Mouse (Mus musculus) neural tube, embryonic 12.5 days (tissue): Measurements from ENCODE around the gene Gga3. TPM values are rescaled to one million over a fixed set of nuclear protein-coding genes. Genes with fewer than 3 reads are reported as not detected.
"Not testable (repeated sequence)": the region's sequence is repeated elsewhere in the genome, so short reads cannot be mapped to it uniquely, and the experiment has no call there.

Experiments used
- ATAC-seq: fragments of 200-750 bp; cut with Nextera tagmentation; 2 replicates; pipeline ENCODE4 v1.8.0; 2017; ENCODE audit warnings: low read depth, mild to moderate bottlenecking, moderate TSS enrichment, moderate library complexity; ENCODE audit not compliant: low FRiP score
- H3K27ac ChIP-seq: fragments of 300-500 bp; sonication (generic); 2 replicates; pipeline ENCODE4 v1.5.1; 2016
- H3K27me3 ChIP-seq: fragments of 300-500 bp; sonication (generic); replicated peaks from 2 replicates; pipeline ENCODE4 v1.6.1; 2016; ENCODE audit warnings: mild to moderate bottlenecking
- H3K36me3 ChIP-seq: fragments of 300-500 bp; sonication (generic); 2 replicates; pipeline ENCODE4 v1.6.1; 2016; ENCODE audit warnings: mild to moderate bottlenecking
- H3K4me1 ChIP-seq: fragments of 300-500 bp; sonication (generic); 2 replicates; pipeline ENCODE4 v1.6.1; 2016
- H3K4me2 ChIP-seq: fragments of 300-500 bp; sonication (generic); replicated peaks from 2 replicates; pipeline ENCODE4 v1.6.1; 2016; ENCODE audit warnings: mild to moderate bottlenecking
- H3K4me3 ChIP-seq: fragments of 300-500 bp; sonication (generic); 2 replicates; pipeline ENCODE4 v1.5.1; 2016
- H3K9ac ChIP-seq: fragments of 300-500 bp; sonication (generic); 2 replicates; pipeline ENCODE4 v1.6.1; 2016; ENCODE audit warnings: mild to moderate bottlenecking
- H3K9me3 ChIP-seq: fragments of 300-500 bp; sonication (generic); 2 replicates; pipeline ENCODE4 v1.6.1; 2016; ENCODE audit warnings: mild to moderate bottlenecking
- WGBS: fragments of 180-500 bp; shearing (Covaris S2); methylation state at CpG from one replicate; pipeline ENCODE4 v1.1.7; 2016; 5-methylcytosine and 5-hydroxymethylcytosine counted together
- polyA plus RNA-seq: library from polyadenylated mRNA; unstranded; fragments of >200 nt; fragmentation: Nextera tagmentation; extraction: Ambion mirVana; gene quantifications from 2 replicates; pipeline ENCODE4 v1.2.1, GENCODE M21; 2016

Gene Gga3
- polyA plus RNA-seq, result 33.7 and 38.5 TPM in 2 replicates

DNA sequence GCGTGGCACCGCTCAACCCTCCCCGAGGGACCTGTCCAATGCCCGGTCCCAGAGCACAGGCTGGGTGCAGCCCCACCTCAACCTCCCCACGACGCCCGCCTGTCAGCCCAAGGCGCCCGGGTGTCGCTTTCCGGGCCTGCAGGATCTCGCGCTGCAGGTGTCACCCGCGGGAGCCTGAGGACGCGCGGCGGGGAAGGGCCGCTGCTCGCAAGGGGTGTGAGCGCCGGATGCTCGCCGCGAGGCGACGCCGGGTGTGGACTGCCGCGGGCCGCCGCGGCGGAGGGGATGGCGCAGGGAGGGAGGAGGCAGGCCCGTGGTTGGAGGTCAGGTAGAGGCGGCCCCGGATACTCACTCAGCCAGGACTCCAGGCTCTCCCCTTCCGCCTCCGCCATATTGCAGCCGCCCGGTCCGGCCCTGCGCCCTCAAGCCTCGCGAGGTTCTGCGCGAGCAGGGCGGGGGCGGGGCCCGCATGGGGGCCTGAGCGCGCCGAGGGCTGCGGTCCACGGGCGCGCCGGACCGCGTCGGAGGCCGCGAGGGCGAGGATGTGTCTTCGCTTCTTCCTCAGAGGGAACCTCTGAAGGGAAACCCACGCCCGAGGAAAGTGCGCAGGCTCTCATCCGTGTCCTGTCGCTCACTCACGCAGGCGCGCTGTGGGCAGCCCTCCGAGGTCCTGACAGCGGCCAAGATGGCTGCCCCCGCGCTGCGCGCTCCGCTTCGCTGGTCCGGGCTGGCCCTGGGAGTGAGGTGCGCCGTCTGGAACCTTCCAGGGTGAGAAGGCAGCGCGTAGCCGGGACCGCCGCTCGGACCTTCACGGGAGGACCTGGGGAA, at the start of gene Gga3, which contains the start of gene Mrps7:
Gene Gga3 (minus strand): TSS at position 576 of the 828 bp plus-strand sequence.
Gene Mrps7 (plus strand): TSS at position 450 of the 828 bp plus-strand sequence.
- H3K36me3 ChIP-seq, result peaks cover 32% of the 10 kb centered on the region
- under 1% methylated on average over 92 of the region's 93 CpGs for WGBS
- ATAC-seq, result peak; percentile 96
- peak within 1 kb of the TSS; percentile 91 for H3K4me3 ChIP-seq
- peak within 1 kb of the TSS; percentile 95 for H3K4me2 ChIP-seq
- H3K9ac ChIP-seq, result peak within 1 kb of the TSS; percentile 95
- H3K9me3 ChIP-seq, result no peaks in the 10 kb centered on the region
- H3K27me3 ChIP-seq, result no peaks in the 10 kb centered on the region
- peak within 1 kb of the TSS; percentile 74 for H3K27ac ChIP-seq
- H3K4me1 ChIP-seq, result peaks cover 25% of the 10 kb centered on the region

DNA sequence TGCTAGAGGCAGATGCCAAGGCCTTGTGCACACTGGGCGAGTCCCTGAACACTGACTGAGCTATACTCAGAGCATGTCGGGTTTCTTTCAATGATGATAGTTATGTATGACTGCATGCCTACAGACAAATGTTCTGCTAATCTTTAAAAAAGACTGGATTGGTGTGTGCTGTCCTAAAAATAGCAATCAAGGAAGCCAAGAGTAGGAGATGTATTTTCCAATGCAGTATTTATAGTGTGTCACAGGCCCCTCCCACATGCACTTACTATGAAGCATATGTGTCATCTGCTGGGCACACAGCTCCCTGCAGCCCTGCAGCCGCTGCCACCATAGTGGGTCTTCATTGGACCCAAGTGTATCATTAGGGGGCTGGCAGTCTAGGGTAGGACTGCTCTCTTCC, 49.3 kb upstream of the Gga3 start:
- Histone ChIP-seq H3K4me3 (no peak overlapping the region), H3K9me3 (no peaks in the 10 kb centered on the region), H3K9ac (no peak overlapping the region), H3K27me3 (no peaks in the 10 kb centered on the region), H3K36me3 (peaks cover 34% of the 10 kb centered on the region), H3K27ac (no peak overlapping the region), H3K4me2 (no peak overlapping the region), H3K4me1 (no peaks in the 10 kb centered on the region)
- no peak for ATAC-seq
- 90% methylated on average over 3 of the region's 3 CpGs for WGBS

DNA sequence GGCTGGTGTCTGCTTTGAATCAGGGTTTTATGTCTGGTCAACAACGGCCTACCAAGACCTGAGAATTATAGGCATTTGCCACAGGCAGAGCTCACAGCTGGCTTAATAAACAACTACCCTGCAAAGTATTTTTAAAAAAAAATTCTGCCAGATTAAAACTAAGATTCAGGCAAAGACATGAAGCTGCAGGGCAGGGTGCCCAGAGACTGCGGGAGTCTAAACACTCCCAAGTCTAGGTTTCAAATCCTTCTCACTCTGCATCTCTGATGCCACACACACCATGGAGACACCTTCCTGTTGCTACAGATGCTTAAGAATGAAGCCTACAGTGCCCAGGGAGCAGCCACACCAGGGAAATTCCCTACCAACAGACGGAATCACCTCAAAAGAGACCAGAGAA, 47.8 kb upstream of the Gga3 start:
- Histone ChIP-seq H3K27me3 (no peaks in the 10 kb centered on the region), H3K4me1 (no peaks in the 10 kb centered on the region), H3K27ac (no peak overlapping the region), H3K36me3 (peaks cover 44% of the 10 kb centered on the region), H3K4me3 (no peak overlapping the region), H3K4me2 (no peak overlapping the region), H3K9ac (no peak overlapping the region), H3K9me3 (no peaks in the 10 kb centered on the region)
- no peak for ATAC-seq
- 94% methylated on average over 3 of the region's 3 CpGs for WGBS

DNA sequence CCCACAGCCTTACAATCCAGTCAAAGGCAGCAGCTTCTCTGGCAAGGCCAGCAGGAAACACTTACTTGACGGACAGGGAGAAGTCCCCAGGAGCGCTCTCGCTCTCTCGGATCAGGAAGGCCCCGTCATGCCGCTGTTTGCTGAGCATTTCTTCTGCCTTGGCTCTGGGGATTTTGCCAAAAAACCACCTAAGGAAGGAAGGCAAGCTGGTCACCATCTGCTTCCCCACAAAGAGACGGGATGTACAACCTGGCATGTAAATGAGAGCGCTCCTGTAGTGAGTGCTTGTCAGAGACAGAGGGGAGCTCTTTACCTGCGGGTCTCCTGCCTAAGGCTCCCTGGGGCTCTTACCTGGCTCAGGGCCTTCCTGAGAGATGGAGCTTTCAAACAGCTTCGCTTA, 45.9 kb upstream of the Gga3 start:
- no peak overlapping the region for H3K27ac ChIP-seq
- ATAC-seq, result no peak
- peaks cover 49% of the 10 kb centered on the region for H3K36me3 ChIP-seq
- H3K4me2 ChIP-seq, result no peak overlapping the region
- no peaks in the 10 kb centered on the region for H3K9me3 ChIP-seq
- no peak overlapping the region for H3K4me3 ChIP-seq
- WGBS, result 73% methylated on average over 10 of the region's 10 CpGs
- no peaks in the 10 kb centered on the region for H3K27me3 ChIP-seq
- H3K9ac ChIP-seq, result no peak overlapping the region
- no peaks in the 10 kb centered on the region for H3K4me1 ChIP-seq

DNA sequence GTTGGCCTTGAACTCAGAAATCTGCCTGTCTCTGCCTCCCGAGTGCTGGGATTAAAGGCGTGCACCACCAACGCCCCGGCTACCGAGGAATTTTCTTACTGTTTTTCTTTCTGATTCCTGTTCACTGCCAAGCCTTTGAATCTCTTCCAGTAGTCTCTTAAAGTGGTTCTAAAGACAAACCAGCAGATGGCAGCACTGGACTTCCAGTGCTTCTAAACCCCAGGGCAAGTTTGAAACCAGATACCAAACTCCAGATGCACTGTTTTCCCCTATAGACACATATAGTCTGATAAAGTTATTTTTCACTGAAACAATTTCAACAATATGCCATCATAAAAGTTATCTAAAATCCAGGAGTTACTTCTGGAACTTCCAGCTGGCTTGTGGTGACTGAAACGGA, 43.6 kb upstream of the Gga3 start:
- Histone ChIP-seq H3K9me3 (no peaks in the 10 kb centered on the region), H3K9ac (no peak overlapping the region), H3K4me2 (no peak overlapping the region), H3K4me3 (no peak overlapping the region), H3K36me3 (peaks cover 50% of the 10 kb centered on the region), H3K4me1 (no peaks in the 10 kb centered on the region), H3K27me3 (no peaks in the 10 kb centered on the region), H3K27ac (no peak overlapping the region)
- ATAC-seq, result no peak
- 71% methylated on average over 6 of the region's 6 CpGs for WGBS

DNA sequence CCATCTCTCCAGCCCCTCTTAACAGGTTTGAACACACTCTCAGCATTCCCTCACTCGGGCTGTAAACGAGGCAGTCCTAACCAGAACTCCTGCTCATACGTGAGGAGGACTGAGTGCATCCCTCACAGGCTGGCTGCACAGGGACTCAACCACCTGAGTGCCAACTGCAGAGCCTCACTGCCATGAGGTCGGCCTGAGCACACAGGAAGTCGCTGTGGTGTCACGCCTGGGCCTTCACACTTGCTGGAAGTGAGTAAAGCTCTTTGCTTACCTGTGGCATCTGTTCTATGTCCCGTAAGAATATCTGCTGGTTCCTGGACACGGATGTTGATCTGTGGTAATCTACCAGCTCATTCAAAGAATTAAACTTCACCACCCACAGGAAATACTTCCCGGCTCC, 42.6 kb upstream of the Gga3 start:
- Histone ChIP-seq H3K9me3 (no peaks in the 10 kb centered on the region), H3K4me1 (no peaks in the 10 kb centered on the region), H3K27ac (no peak overlapping the region), H3K4me3 (no peak overlapping the region), H3K4me2 (no peak overlapping the region), H3K36me3 (peaks cover 52% of the 10 kb centered on the region), H3K27me3 (no peaks in the 10 kb centered on the region), H3K9ac (no peak overlapping the region)
- 96% methylated on average over 9 of the region's 9 CpGs for WGBS
- no peak for ATAC-seq

DNA sequence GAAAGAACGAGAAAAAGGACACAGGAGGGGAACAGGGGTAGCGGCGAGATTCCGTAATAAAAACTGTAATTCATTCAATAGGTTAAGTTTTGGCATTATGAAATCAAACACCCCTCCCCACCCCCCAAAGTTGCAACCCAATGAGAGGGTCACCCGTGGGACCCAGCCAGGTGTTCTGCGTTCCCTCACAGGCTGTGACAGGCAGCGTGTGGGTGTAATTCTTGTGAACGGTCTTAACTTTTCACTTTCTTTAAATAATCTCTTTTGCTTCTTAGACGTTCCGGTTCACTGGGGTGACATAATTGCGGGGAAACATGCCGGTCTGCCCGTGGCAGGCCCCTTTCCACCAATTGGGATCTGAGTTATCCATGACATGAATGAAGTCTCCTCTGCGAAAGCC, 41.6 kb upstream of the Gga3 start:
- not testable (repeated sequence) for H3K4me3 ChIP-seq
- 94% methylated on average over 14 of the region's 14 CpGs for WGBS
- H3K36me3 ChIP-seq, result peaks cover 50% of the 10 kb centered on the region

DNA sequence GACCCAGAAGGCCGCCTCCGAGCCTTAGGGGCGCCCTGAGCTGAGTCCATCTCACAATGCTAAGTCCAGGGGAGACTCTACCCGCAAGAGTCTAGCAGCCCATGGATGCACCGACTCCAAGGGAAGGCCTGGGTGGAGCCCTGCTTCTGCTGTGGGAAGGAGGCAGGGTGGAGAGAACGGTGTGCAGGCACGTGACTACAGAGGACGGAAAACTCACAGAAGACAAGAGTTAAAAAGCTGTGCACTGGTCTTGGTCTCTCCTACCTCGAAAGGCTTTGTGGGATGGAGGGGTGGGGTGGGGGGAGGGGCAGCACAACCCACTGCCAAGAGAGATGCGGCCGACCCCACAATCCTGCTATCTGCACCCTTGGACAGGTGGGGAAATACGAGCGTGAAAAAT, 40.5 kb upstream of the Gga3 start:
- no peak overlapping the region for H3K4me2 ChIP-seq
- no peaks in the 10 kb centered on the region for H3K27me3 ChIP-seq
- 94% methylated on average over 13 of the region's 13 CpGs for WGBS
- no peak overlapping the region for H3K4me3 ChIP-seq
- H3K27ac ChIP-seq, result no peak overlapping the region
- H3K4me1 ChIP-seq, result no peaks in the 10 kb centered on the region
- peaks cover 45% of the 10 kb centered on the region for H3K36me3 ChIP-seq
- H3K9me3 ChIP-seq, result no peaks in the 10 kb centered on the region
- no peak overlapping the region for H3K9ac ChIP-seq
- ATAC-seq, result no peak

More for the DNA sequence above, 41.6 kb upstream of the Gga3 start:
- not testable (repeated sequence) for H3K4me2 ChIP-seq, ATAC-seq, H3K9me3 ChIP-seq, H3K9ac ChIP-seq, H3K27ac ChIP-seq, H3K4me1 ChIP-seq, H3K27me3 ChIP-seq

DNA sequence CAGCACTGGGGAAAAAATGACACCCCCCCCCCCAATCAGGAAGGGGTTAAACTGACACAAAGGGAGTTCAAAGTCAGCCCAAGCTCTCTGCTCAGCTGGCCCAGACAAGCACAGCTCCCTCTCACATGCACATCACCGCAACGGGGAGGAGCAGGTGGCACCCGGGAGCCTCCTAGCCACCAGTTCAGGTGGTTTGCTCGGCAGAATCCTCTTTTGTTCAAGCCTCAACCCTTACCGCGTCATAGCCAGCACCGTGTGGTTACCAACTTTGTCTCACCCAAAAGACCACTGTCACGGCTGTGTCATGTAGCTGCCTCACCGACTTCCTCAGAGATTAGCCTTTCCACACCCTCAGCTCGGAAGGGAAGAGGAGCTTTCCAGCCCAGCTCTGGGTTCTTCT, 39.4 kb upstream of the Gga3 start:
- no peak for ATAC-seq
- Histone ChIP-seq H3K27me3 (no peaks in the 10 kb centered on the region), H3K4me1 (no peaks in the 10 kb centered on the region), H3K9ac (no peak overlapping the region), H3K27ac (no peak overlapping the region), H3K4me3 (no peak overlapping the region), H3K36me3 (peaks cover 38% of the 10 kb centered on the region), H3K9me3 (no peaks in the 10 kb centered on the region), H3K4me2 (no peak overlapping the region)
- WGBS, result 73% methylated on average over 10 of the region's 10 CpGs

DNA sequence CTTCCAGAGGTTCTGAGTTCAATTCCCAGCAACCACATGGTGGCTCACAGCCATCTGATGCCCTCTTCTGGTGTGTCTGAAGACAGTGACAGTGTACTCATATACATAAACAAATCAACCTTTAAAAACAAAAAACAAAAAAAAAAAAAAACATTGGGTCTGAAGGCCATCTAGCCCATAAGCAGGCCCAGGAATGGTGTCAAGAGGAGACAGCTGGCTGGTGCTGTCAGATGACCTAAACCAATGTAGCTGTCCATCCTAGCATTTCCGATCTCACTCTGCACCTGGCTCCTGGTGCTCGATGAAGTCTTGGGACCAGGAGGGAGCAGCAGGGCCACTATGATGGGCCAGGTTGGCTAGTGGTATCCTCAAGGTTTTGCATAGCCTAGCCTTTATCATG, 38.9 kb upstream of the Gga3 start:
- Histone ChIP-seq H3K9ac (no peak overlapping the region), H3K9me3 (no peaks in the 10 kb centered on the region), H3K4me1 (no peaks in the 10 kb centered on the region), H3K36me3 (peaks cover 34% of the 10 kb centered on the region), H3K27me3 (no peaks in the 10 kb centered on the region), H3K4me3 (no peak overlapping the region), H3K4me2 (no peak overlapping the region), H3K27ac (no peak overlapping the region)
- WGBS, result 99% methylated on average over 2 of the region's 2 CpGs
- ATAC-seq, result no peak

DNA sequence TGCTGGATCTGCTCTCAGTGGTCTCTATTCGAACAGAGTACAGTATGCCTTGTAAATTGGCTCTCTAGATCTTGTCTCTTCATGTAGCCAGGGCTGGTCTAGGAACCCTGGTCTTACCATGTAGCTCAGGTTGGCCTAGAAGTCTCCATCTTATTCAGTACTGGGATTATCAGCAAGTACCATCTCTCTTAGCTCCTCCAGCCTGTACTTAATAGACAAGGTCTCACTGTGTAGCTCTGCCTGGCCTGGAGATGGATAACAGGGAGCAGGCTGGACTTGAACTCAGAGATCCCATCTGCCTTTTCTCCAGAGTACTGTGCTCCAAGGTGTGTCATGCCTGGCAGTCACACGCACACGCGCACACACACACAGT, 37.8 kb upstream of the Gga3 start:
- no peaks in the 10 kb centered on the region for H3K27me3 ChIP-seq
- no peaks in the 10 kb centered on the region for H3K9me3 ChIP-seq
- peaks cover 28% of the 10 kb centered on the region for H3K36me3 ChIP-seq
- no peak overlapping the region for H3K4me3 ChIP-seq
- H3K4me2 ChIP-seq, result no peak overlapping the region
- H3K4me1 ChIP-seq, result no peaks in the 10 kb centered on the region
- WGBS, result 89% methylated on average over 4 of the region's 4 CpGs
- H3K27ac ChIP-seq, result no peak overlapping the region
- H3K9ac ChIP-seq, result no peak overlapping the region
- no peak for ATAC-seq

DNA sequence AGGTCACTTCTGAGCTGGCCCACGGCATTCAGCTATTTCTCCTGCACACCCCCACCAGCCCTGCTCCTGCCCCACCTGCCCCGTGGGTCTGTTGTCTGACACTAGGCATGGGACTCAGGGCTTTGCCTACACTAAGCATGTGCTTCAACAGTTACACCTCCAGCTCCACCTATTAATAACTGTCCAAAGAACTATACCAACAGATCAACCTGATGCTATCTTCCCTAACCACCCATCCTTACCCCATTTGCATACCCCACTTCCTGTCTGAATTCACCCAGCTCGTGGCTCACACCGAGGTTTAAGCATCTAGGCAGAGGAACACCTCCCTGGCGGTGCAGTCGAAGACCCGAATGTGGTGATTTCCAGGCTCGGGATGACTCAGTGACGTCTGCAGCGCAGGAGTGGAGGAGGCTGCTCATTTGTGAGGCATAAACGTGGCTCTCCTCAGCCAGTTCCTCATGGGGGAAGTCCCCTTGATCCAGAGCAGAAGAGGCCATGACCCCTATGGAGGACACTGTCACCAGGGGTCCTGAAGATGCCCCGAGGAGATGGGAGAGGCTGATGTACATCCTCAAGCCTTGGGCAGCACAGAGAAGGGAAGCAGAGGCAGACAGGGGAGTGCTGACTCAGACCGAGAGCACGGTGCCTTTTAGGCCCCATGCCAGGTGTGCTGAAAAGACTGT, 37.3 kb upstream of the Gga3 start:
- Histone ChIP-seq H3K27ac (no peak overlapping the region), H3K36me3 (peaks cover 23% of the 10 kb centered on the region), H3K4me3 (no peak overlapping the region), H3K9ac (no peak overlapping the region), H3K27me3 (no peaks in the 10 kb centered on the region), H3K4me2 (no peak overlapping the region), H3K9me3 (no peaks in the 10 kb centered on the region), H3K4me1 (no peaks in the 10 kb centered on the region)
- ATAC-seq, result no peak
- 61% methylated on average over 14 of the region's 14 CpGs for WGBS
